Mouse (Mus musculus) hindlimb bud, embryonic 11.5 days (tissue): Measurements from ENCODE around the gene Reep1.

ENCODE experiments used
- DNase-seq: peaks from one replicate; pipeline ENCODE4 v3.0.0-alpha.2; 2012; ENCODE audit warnings: low read depth, low spot score; ENCODE audit errors: extremely low spot score

Gene Reep1

GRCm38 (mm10) chr6:71736101-71736500 is 28.7 kb downstream of the Reep1 start:
- DNase-seq, result no peak

- DNase-seq, result no peak
Observed at GRCm38 (mm10) chr6:71737202-71737601, 29.8 kb downstream of the Reep1 start.

GRCm38 (mm10) chr6:71738611-71739010 is 31.2 kb downstream of the Reep1 start:
- no peak for DNase-seq

GRCm38 (mm10) chr6:71740921-71741320 is 33.6 kb downstream of the Reep1 start:
- DNase-seq, result no peak

GRCm38 (mm10) chr6:71741998-71742636 is 34.8 kb downstream of the Reep1 start:
- no peak for DNase-seq

GRCm38 (mm10) chr6:71744934-71745333 is 37.6 kb downstream of the Reep1 start:
- DNase-seq, result no peak

GRCm38 (mm10) chr6:71745482-71746234 is 38.3 kb downstream of the Reep1 start:
- DNase-seq, result no peak

- DNase-seq, result no peak
Observed at GRCm38 (mm10) chr6:71746246-71746645, 38.9 kb downstream of the Reep1 start.

GRCm38 (mm10) chr6:71746846-71747245 is 39.5 kb downstream of the Reep1 start:
- DNase-seq, result no peak

- no peak for DNase-seq
Observed at GRCm38 (mm10) chr6:71751602-71752001, 44.2 kb downstream of the Reep1 start.

- DNase-seq, result no peak
Observed at GRCm38 (mm10) chr6:71752791-71753464, 45.6 kb downstream of the Reep1 start.

- no peak for DNase-seq
Observed at GRCm38 (mm10) chr6:71757039-71757894, 49.9 kb downstream of the Reep1 start.

- no peak for DNase-seq
Observed at GRCm38 (mm10) chr6:71758780-71759179, 51.4 kb downstream of the Reep1 start.

GRCm38 (mm10) chr6:71760073-71760472 is 52.7 kb downstream of the Reep1 start:
- DNase-seq, result no peak

- no peak for DNase-seq
Observed at GRCm38 (mm10) chr6:71767761-71768160, 60.4 kb downstream of the Reep1 start.

- no peak for DNase-seq
Observed at GRCm38 (mm10) chr6:71769901-71770690, 62.7 kb downstream of the Reep1 start.

GRCm38 (mm10) chr6:71770856-71771255 is 63.5 kb downstream of the Reep1 start:
- DNase-seq, result no peak

- DNase-seq, result no peak
Observed at GRCm38 (mm10) chr6:71771282-71771681, 63.9 kb downstream of the Reep1 start.

- DNase-seq, result no peak
Observed at GRCm38 (mm10) chr6:71772156-71772555, 64.8 kb downstream of the Reep1 start.

- no peak for DNase-seq
Observed at GRCm38 (mm10) chr6:71772636-71773208, 65.4 kb downstream of the Reep1 start.
